Mouse (Mus musculus) heart, embryonic 15.5 days (tissue): ENCODE results near the gene Myh6. TPM values are rescaled to one million over a fixed set of nuclear protein-coding genes. Genes with fewer than 3 reads are reported as not detected.
A peak's percentile ranks its signal among the peaks of the same experiment; 100 is the strongest.
"Not testable (repeated sequence)": the region's sequence is repeated elsewhere in the genome, so short reads cannot be mapped to it uniquely, and the experiment has no call there.

Experiments used
- ATAC-seq: fragments of 200-750 bp; cut with Nextera tagmentation; replicated peaks from 2 replicates; pipeline ENCODE4 v1.8.0; 2017; ENCODE audit warnings: low read depth, moderate TSS enrichment; ENCODE audit not compliant: insufficient number of reproducible peaks, insufficient read depth, low FRiP score
- H3K27ac ChIP-seq: fragments of 300-500 bp; sonication (generic); 2 replicates; pipeline ENCODE4 v1.5.1; 2015; ENCODE audit warnings: mild to moderate bottlenecking, inconsistent platforms
- H3K27me3 ChIP-seq: fragments of 300-500 bp; sonication (generic); 2 replicates; pipeline ENCODE4 v1.6.1; 2015; ENCODE audit warnings: inconsistent platforms
- H3K36me3 ChIP-seq: fragments of 300-500 bp; sonication (generic); 2 replicates; pipeline ENCODE4 v1.6.1; 2015; ENCODE audit warnings: mild to moderate bottlenecking, inconsistent platforms
- H3K4me1 ChIP-seq: fragments of 300-500 bp; sonication (generic); replicated peaks from 2 replicates; pipeline ENCODE4 v1.6.1; 2015; ENCODE audit warnings: inconsistent platforms
- H3K4me2 ChIP-seq: fragments of 300-500 bp; sonication (generic); 2 replicates; pipeline ENCODE4 v1.6.1; 2015; ENCODE audit warnings: inconsistent platforms, mild to moderate bottlenecking, moderate library complexity
- H3K4me3 ChIP-seq: fragments of 300-500 bp; sonication (generic); 2 replicates; pipeline ENCODE4 v1.5.1; 2015; ENCODE audit warnings: mild to moderate bottlenecking, inconsistent platforms
- H3K9ac ChIP-seq: fragments of 300-500 bp; sonication (generic); 2 replicates; pipeline ENCODE4 v1.6.1; 2015; ENCODE audit warnings: mild to moderate bottlenecking, inconsistent platforms
- H3K9me3 ChIP-seq: fragments of 300-500 bp; sonication (generic); replicated peaks from 2 replicates; pipeline ENCODE4 v1.6.1; 2016; ENCODE audit warnings: inconsistent platforms
- WGBS: fragments of 180-500 bp; shearing (Covaris S2); methylation state at CpG from one replicate; pipeline ENCODE4 v1.1.7; 2015; ENCODE audit warnings: mixed read lengths; 5-methylcytosine and 5-hydroxymethylcytosine counted together
- polyA plus RNA-seq: library from polyadenylated mRNA; unstranded; fragments of >200 nt; fragmentation: Nextera tagmentation; extraction: Ambion mirVana; gene quantifications from 2 replicates; pipeline ENCODE4 v1.2.1, GENCODE M21; 2015

The Myh6 gene
- polyA plus RNA-seq, 1 experiment from 2014 or later: 2,004 TPM

DNA sequence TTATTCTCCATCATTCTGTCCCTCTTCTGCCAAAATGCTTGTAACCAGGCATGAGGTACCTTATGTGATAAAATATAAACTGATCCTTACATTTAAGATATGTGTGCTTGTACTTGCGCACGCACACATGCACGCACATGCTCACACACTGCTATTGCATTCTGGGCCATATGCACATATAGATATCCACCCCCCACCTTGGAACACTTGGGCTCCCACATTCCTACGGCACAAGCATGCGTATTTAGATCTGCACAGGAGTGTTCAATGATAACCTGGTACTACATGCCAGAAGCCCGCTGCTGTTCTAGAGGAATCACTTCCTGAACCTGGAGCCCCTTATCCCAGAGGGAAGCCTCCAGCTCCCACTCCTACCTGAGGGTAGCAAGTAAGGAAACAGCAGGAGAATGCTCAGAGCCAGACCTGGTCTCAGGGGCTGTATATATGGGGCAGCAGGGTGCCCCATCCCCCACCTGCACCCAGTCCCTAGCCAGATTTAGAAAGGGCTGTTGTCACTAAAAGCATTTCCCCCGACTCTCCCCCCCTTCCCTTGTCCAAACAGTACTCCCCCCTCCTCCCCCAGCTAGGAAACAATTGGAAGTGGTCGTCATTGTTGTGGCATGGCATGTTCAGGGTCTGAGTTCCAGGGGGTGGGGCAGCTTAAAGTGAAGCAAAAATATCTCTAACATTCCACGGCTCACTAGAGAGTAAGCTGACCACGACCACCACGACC lies 27.6 kb upstream of the Myh6 start, which contains the start of gene Myh7:
Gene Myh7, minus strand, starts transcription at position 491 of the 733 bp plus-strand sequence.
- no peaks in the 10 kb centered on the region for H3K27me3 ChIP-seq
- no peaks in the 10 kb centered on the region for H3K9me3 ChIP-seq
- peak within 1 kb of the TSS; percentile 65 for H3K4me2 ChIP-seq
- peaks cover 38% of the 10 kb centered on the region for H3K4me1 ChIP-seq
- H3K4me3 ChIP-seq: peak within 1 kb of the TSS; percentile 55
- H3K36me3 ChIP-seq: no peaks in the 10 kb centered on the region
- H3K27ac ChIP-seq: peak within 1 kb of the TSS; percentile 99
- 27% methylated on average over 11 of the region's 11 CpGs for WGBS
- ATAC-seq: peak; percentile 67
- H3K9ac ChIP-seq: peak within 1 kb of the TSS; percentile 70

DNA sequence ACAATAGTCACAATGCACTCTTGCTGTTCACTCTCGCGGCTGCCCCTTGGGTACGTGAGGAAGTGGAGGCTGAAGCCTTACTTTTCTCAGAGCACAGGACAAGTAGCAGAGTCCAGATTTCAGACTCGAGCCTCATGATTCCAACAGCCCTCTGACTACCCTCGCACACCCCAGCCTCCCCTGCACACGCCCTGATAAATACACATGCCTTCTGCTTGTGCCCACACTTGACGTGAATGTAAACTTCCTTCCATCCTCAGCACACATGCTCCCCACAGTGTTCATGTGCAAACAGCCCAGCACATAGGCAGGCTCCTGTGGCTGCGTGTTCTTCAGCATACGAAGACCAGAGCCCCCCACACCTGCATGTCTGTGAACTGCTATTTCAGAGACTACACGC lies 26.9 kb upstream of the Myh6 start:
- Histone ChIP-seq H3K4me2 (peak overlapping the region; percentile 65), H3K9me3 (no peaks in the 10 kb centered on the region), H3K4me1 (peaks cover 34% of the 10 kb centered on the region), H3K27ac (peak overlapping the region; percentile 99), H3K4me3 (peak overlapping the region; percentile 55), H3K9ac (peak overlapping the region; percentile 70), H3K36me3 (no peaks in the 10 kb centered on the region), H3K27me3 (no peaks in the 10 kb centered on the region)
- no peak for ATAC-seq
- 36% methylated on average over 10 of the region's 10 CpGs for WGBS

- Histone ChIP-seq H3K27ac (peak overlapping the region; percentile 99), H3K4me2 (peak overlapping the region; percentile 65)
Observed at GRCm38 (mm10) chr14:54992196-54992595, 25.5 kb upstream of the Myh6 start.

GRCm38 (mm10) chr14:54989886-54990441 lies 23.2 kb upstream of the Myh6 start:
- Histone ChIP-seq H3K4me1 (peaks cover 7% of the 10 kb centered on the region; the same call in 1 of the 2 replicates), H3K27me3 (no peaks in the 10 kb centered on the region), H3K4me2 (peak overlapping the region; percentile 65), H3K9ac (peak overlapping the region; percentile 70), H3K27ac (peak overlapping the region; percentile 99), H3K4me3 (peak overlapping the region; percentile 55), H3K9me3 (no peaks in the 10 kb centered on the region), H3K36me3 (peaks cover 4% of the 10 kb centered on the region; the same call in 1 of the 2 replicates)
- WGBS: 60% methylated on average over 8 of the region's 8 CpGs
- no peak for ATAC-seq

More at GRCm38 (mm10) chr14:54992196-54992595, 25.5 kb upstream of the Myh6 start:
- H3K9ac ChIP-seq: peak overlapping the region; percentile 70
- no peaks in the 10 kb centered on the region for H3K36me3 ChIP-seq
- H3K9me3 ChIP-seq: no peaks in the 10 kb centered on the region
- no peak for ATAC-seq
- H3K4me1 ChIP-seq: peaks cover 22% of the 10 kb centered on the region
- WGBS: 56% methylated on average over 10 of the region's 10 CpGs
- no peaks in the 10 kb centered on the region for H3K27me3 ChIP-seq
- peak overlapping the region; percentile 55 for H3K4me3 ChIP-seq

GRCm38 (mm10) chr14:54988882-54989281 lies 22.2 kb upstream of the Myh6 start:
- 55% methylated on average over 13 of the region's 13 CpGs for WGBS
- peak overlapping the region; percentile 99 for H3K27ac ChIP-seq
- peak overlapping the region; percentile 70 for H3K9ac ChIP-seq
- H3K36me3 ChIP-seq: peaks cover 8% of the 10 kb centered on the region; the same call in 1 of the 2 replicates
- no peaks in the 10 kb centered on the region for H3K9me3 ChIP-seq
- no peaks in the 10 kb centered on the region for H3K27me3 ChIP-seq
- H3K4me2 ChIP-seq: peak overlapping the region; percentile 65
- H3K4me3 ChIP-seq: peak overlapping the region; percentile 55
- no peaks in the 10 kb centered on the region; the same call in 1 of the 2 replicates for H3K4me1 ChIP-seq
- ATAC-seq: no peak

DNA sequence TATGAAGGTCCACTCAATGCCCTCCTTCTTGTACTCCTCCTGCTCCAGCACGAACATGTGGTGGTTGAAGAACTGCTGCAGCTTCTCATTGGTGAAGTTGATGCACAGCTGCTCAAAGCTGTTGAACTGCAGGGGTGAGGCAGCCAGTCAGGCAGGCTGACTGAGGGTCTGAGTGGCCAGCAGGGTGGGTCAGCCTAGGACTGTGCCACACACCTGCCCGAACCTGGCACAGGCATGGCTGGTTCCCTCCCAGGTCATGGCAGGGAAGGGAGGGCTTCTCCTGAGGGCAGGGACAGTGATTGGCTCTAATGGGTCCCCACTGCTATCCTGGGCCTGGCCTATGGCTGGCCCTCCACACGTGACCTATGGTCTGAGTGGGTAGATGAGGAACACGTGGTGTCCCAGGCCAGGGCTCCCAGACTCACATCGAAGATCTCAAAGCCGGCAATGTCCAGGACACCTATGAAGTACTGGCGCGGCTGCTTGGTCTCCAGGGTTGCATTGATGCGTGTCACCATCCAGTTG lies 21.7 kb upstream of the Myh6 start:
- Histone ChIP-seq H3K4me3 (peak overlapping the region; percentile 55), H3K4me2 (peak overlapping the region; percentile 65), H3K27ac (peak overlapping the region; percentile 99), H3K9ac (peak overlapping the region; percentile 70)
- not testable (repeated sequence) for H3K36me3 ChIP-seq, H3K9me3 ChIP-seq, H3K4me1 ChIP-seq, H3K27me3 ChIP-seq
- peak; percentile 40 for ATAC-seq
- 54% methylated on average over 9 of the region's 9 CpGs for WGBS

DNA sequence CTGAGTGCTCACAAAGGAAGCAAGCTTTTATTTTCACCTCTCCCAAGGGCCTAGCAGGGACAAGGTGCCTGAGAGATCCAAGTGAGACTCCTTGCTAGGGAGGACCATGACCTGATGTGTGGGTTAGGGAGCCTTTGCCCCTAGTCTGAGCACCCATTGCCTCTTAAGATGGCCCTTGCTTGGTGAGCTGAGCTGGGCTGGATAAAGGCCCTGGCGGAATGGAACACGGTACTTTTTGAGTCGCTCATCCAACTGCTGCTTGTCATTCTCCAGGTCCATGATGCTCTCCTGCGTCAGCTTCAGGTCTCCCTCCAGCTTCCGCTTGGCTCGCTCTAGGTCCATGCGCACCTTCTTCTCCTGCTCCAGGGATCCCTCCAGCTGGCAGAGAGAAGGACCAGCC lies 15.2 kb upstream of the Myh6 start:
- peak overlapping the region; percentile 65 for H3K4me2 ChIP-seq
- H3K27ac ChIP-seq: peak overlapping the region; percentile 99
- H3K27me3 ChIP-seq: no peaks in the 10 kb centered on the region
- WGBS: 71% methylated on average over 7 of the region's 7 CpGs
- peaks cover 11% of the 10 kb centered on the region; the same call in 1 of the 2 replicates for H3K36me3 ChIP-seq
- H3K9me3 ChIP-seq: no peaks in the 10 kb centered on the region
- H3K4me1 ChIP-seq: peaks cover 2% of the 10 kb centered on the region
- H3K4me3 ChIP-seq: peak overlapping the region; percentile 21
- peak overlapping the region; percentile 70 for H3K9ac ChIP-seq
- no peak for ATAC-seq

DNA sequence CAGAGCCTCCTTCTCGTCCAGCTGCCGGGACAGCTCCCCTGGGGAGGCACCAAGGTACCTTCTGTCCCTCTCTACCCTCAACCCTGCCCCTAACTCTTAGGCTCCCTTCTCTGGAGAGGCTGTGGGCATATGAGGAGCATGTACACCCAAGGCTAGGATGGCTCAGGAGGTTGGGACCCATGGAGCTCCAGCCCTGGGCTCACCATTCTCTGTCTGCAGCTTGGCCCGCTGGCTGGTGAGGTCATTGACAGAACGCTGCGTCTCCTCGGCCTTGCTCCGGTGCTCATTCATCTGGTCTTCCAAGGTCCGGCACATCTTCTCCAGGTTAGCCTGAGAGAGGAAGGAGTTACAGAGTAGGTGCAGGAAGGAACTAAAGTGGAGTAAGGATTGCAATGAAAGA lies 11.9 kb upstream of the Myh6 start:
- peaks cover 21% of the 10 kb centered on the region for H3K36me3 ChIP-seq
- peaks cover 14% of the 10 kb centered on the region for H3K4me1 ChIP-seq
- H3K4me3 ChIP-seq: 0 out of 2 replicates have a peak overlapping the region, but pooled peaks have one; percentile 5
- H3K27ac ChIP-seq: peak overlapping the region; percentile 66
- H3K27me3 ChIP-seq: no peaks in the 10 kb centered on the region
- no peaks in the 10 kb centered on the region for H3K9me3 ChIP-seq
- peak overlapping the region; percentile 39 for H3K4me2 ChIP-seq
- peak overlapping the region; percentile 44 for H3K9ac ChIP-seq
- 66% methylated on average over 8 of the region's 8 CpGs for WGBS
- ATAC-seq: no peak

DNA sequence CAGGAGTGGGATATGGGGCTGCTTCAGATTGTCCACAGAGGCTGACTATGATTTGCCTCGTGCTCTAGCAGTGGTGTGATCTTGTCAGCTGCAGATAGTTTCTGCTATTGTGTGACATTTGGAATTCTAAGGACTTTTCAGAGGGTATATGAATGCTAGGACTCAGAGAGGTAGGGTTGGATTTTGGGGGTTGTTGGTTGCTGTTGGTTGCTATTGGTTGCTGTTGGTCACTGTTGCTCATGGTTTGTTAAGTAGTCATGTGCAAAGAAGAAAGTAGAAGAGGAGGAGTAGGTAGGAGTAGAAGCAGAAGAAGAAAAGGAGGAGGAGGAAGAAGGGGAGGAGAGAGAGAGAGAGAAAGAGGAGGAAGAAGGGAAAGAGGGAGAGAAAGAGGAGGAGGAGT lies 9.9 kb upstream of the Myh6 start, which contains the start of gene Gm17428:
Gene Gm17428, plus strand, starts transcription at position 301 of the 400 bp plus-strand sequence.
- Histone ChIP-seq H3K9ac (peak within 1 kb of the TSS; percentile 10; the same call in 1 of the 2 replicates), H3K4me2 (0 out of 2 replicates have a peak within 1 kb of the TSS, but pooled peaks have one; percentile 16), H3K4me1 (peaks cover 26% of the 10 kb centered on the region), H3K27me3 (no peaks in the 10 kb centered on the region), H3K27ac (peak within 1 kb of the TSS; percentile 66), H3K4me3 (no peak within 1 kb of the TSS), H3K9me3 (no peaks in the 10 kb centered on the region), H3K36me3 (peaks cover 38% of the 10 kb centered on the region)
- 28% methylated on average over 1 of the region's 1 CpGs for WGBS
- ATAC-seq: no peak

DNA sequence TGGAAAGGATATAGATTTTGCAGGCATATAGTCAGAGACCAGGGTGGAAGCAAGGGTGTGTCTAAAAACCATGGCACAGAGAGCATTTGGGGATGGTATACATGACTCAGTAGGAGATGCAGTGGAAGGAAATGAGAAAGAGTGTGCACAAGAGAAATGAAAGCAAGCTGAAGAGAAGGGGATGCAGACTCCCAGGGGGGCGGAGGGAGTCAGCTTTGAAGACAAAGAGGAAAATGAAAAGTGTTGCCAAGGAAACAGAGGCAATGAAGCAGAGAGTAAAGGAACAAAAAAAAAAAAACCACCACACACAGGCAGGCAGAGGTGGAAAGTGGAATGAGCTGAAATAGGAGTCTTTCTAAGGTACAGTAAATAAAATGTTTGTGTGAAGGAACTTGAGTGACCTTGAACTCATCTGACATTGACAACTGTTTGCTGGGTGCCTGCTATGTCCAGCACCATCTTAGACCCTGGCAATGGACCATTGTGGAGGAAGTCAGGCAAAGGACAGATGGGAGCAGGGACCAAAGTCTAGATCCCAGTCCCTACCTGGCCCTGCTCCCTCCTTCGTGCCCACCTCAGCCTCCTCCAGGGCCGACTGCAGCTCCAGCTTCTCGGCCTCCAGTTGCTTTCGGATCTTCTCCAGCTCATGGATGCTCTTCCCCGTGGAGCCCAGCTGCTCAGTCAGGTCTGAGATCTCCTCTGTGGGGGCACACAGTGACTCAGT lies 7.5 kb upstream of the Myh6 start:
- Histone ChIP-seq H3K4me2 (no peak overlapping the region), H3K36me3 (peaks cover 50% of the 10 kb centered on the region), H3K9ac (peak overlapping the region; percentile 43), H3K27ac (peak overlapping the region; percentile 90), H3K4me3 (no peak overlapping the region), H3K4me1 (peaks cover 34% of the 10 kb centered on the region), H3K9me3 (no peaks in the 10 kb centered on the region), H3K27me3 (no peaks in the 10 kb centered on the region)
- WGBS: 64% methylated on average over 6 of the region's 6 CpGs
- ATAC-seq: no peak

DNA sequence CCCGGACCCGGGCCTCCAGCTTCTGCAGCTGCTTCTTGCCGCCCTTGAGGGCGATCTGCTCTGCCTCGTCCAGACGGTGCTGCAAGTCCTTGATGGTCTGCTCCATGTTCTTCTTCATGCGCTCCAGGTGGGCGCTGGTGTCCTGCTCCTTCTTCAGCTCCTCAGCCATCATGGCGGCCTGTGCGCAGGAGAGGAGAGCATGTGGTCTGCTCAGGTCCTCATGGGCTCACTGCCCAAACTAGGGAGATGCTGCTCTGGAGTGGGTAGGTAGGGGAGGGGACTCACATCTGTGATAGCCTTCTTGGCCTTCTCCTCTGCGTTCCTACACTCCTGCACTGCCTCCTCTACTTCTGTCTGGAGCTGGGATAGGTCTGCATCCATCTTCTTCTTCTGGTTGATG lies 6.1 kb upstream of the Myh6 start:
- WGBS: 76% methylated on average over 11 of the region's 11 CpGs
- not testable (repeated sequence) for ATAC-seq, H3K27me3 ChIP-seq, H3K4me2 ChIP-seq, H3K9ac ChIP-seq, H3K9me3 ChIP-seq, H3K4me3 ChIP-seq
- peaks cover 39% of the 10 kb centered on the region for H3K4me1 ChIP-seq
- peak overlapping the region; percentile 90 for H3K27ac ChIP-seq
- H3K36me3 ChIP-seq: peaks cover 49% of the 10 kb centered on the region
